Mouse (Mus musculus) fat pad, adult 2 months (tissue): ENCODE data around the gene Zan.

Experiments used
- DNase-seq: peaks from one replicate; pipeline ENCODE4 v3.0.0-alpha.2; 2011; ENCODE audit warnings: low read depth, low spot score; ENCODE audit errors: extremely low read depth

Gene Zan

GRCm38 (mm10) chr5:137334317-137334716 lies 142.5 kb downstream of the Zan start:
- no peak for DNase-seq

- DNase-seq = peak; percentile 64
Measured at GRCm38 (mm10) chr5:137333512-137334174, 143.2 kb downstream of the Zan start, which contains the start of gene Slc12a9. Gene Slc12a9 (minus strand): TSS chr5:137333597.

DNA sequence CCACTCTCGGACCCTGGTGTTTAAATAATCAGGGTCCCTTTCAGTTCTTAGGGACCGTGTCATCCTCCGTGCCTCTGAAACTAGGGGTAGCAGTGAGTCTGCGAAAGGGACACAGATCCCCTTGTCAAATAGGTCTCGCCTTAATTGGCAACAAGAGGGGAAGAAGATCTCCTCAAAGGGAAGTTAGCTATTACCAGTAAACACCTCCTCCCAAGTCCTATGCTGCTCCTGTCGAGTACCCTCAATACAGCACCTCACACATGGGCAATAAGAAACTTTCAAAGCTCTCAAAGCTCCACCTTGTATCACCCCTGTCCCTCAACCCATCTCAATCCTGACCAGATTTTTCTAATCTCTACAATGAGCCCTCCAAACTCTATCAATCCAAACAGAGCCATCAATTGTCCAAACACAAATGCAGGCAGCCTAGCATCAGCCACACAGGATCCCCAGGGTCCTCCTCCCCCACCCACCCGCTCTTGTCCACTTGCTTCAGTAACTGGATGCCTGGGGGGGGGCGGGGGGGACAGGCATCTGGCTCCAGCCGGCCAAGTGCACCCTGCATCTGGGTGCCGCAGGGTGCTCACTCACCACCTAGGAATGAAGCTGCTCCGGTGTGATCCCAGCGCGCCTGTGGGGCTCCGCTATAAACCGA lies 143.9 kb downstream of the Zan start:
- no peak for DNase-seq

- no peak for DNase-seq
Measured at GRCm38 (mm10) chr5:137330910-137331309, 146.0 kb downstream of the Zan start.
